Mouse (Mus musculus) liver, embryonic 14.5 days (tissue): ENCODE measurements at regions not wholly inside any gene's neighbourhood (a gene's known extent, or its start where the extent isn't known, plus 50 kb on each side); places are given as distances from the start of the nearest gene placed in this dataset.

Experiments used
- ATAC-seq: fragments of 200-750 bp; cut with Nextera tagmentation; 2 replicates; pipeline ENCODE4 v1.8.0; 2017; ENCODE audit warnings: moderate number of reproducible peaks, mild to moderate bottlenecking, moderate library complexity; ENCODE audit not compliant: insufficient read depth
- DNase-seq, 3 experiments: peaks; one replicate each; pipeline ENCODE4 v3.0.0-alpha.2; 2012 to 2013; ENCODE audit warnings: low read depth in 3 of 3, low spot score in 3 of 3
- H3K27ac ChIP-seq: fragments of 300-500 bp; sonication (generic); 2 replicates; pipeline ENCODE4 v1.5.1; 2014; ENCODE audit warnings: moderate library complexity, mild to moderate bottlenecking, control low read depth, inconsistent platforms
- H3K27me3 ChIP-seq: fragments of 300-500 bp; sonication (generic); 2 replicates; pipeline ENCODE4 v1.6.1; 2014; ENCODE audit warnings: mild to moderate bottlenecking, low read length, moderate library complexity; ENCODE audit not compliant: control insufficient read depth, insufficient read depth
- H3K36me3 ChIP-seq: fragments of 300-500 bp; sonication (generic); replicated peaks from 2 replicates; pipeline ENCODE4 v1.6.1; 2014; ENCODE audit warnings: low read depth; ENCODE audit not compliant: control insufficient read depth, insufficient read depth
- H3K4me1 ChIP-seq, 2 experiments: fragments of 200-500 bp in 1 of 2; fragments of 300-500 bp in 1 of 2; sonication (generic) in 1 of 2; replicated peaks; 2 replicates each; pipeline ENCODE4 v1.6.1; 2012 to 2014; ENCODE audit warnings: antibody characterized with exemption in 1 of 2, inconsistent platforms in 1 of 2, low read length in 1 of 2; ENCODE audit not compliant: control insufficient read depth in 2 of 2, insufficient read depth in 2 of 2
- H3K4me2 ChIP-seq: fragments of 300-500 bp; sonication (generic); 2 replicates; pipeline ENCODE4 v1.6.1; 2014; ENCODE audit warnings: low read depth, mild to moderate bottlenecking, control low read depth, moderate library complexity
- H3K4me3 ChIP-seq, 2 experiments: fragments of 200-500 bp in 1 of 2; fragments of 300-500 bp in 1 of 2; sonication (generic) in 1 of 2; 2 replicates each; pipeline ENCODE4 v1.5.1; 2012 to 2014; ENCODE audit warnings: low read depth in 2 of 2, low read length in 2 of 2, mild to moderate bottlenecking in 2 of 2, control low read depth in 1 of 2, inconsistent platforms in 1 of 2, moderate library complexity in 1 of 2; ENCODE audit not compliant: insufficient read depth in 1 of 2
- H3K9ac ChIP-seq: fragments of 300-500 bp; sonication (generic); replicated peaks from 2 replicates; pipeline ENCODE4 v1.6.1; 2014; ENCODE audit warnings: mild to moderate bottlenecking, control low read depth, moderate library complexity
- H3K9me3 ChIP-seq: fragments of 300-500 bp; sonication (generic); 2 replicates; pipeline ENCODE4 v1.6.1; 2016; ENCODE audit warnings: low read length, mixed read lengths; ENCODE audit not compliant: control insufficient read depth
- CTCF ChIP-seq: IDR thresholded peaks from 2 replicates; pipeline ENCODE4 v1.5.1; 2016; ENCODE audit warnings: antibody characterized with exemption, low read depth, control low read depth
- EP300 ChIP-seq: IDR thresholded peaks from 2 replicates; pipeline ENCODE4 v1.6.1; 2016; ENCODE audit warnings: antibody characterized with exemption, low read depth
- WGBS: fragments of 180-500 bp; shearing (Covaris S2); extraction: QIAGEN DNeasy Blood & Tissue Kit; methylation state at CpG from one replicate; pipeline ENCODE4 v1.1.7; 2014; ENCODE audit not compliant: insufficient replicate concordance; 5-methylcytosine and 5-hydroxymethylcytosine counted together

- no peaks in the 10 kb centered on the region for H3K36me3 ChIP-seq
- ATAC-seq (no peak), DNase-seq (no peak)
- no peaks in the 10 kb centered on the region for H3K4me1 ChIP-seq
- no peak overlapping the region for H3K4me2 ChIP-seq
- H3K9me3 ChIP-seq, result no peaks in the 10 kb centered on the region
- no peak overlapping the region for H3K27ac ChIP-seq
- 57% methylated on average over 2 of the region's 2 CpGs for WGBS
- H3K27me3 ChIP-seq, result no peaks in the 10 kb centered on the region
- no peak overlapping the region for H3K9ac ChIP-seq
- TF ChIP-seq CTCF (no peak), EP300 (no peak)
- H3K4me3 ChIP-seq, result no peak overlapping the region
These were observed 94.0 kb upstream of the Nebl start for GRCm38 (mm10) chr2:17825271-17825670.

GRCm38 (mm10) chr2:17824176-17824575 lies 92.9 kb upstream of the Nebl start:
- H3K4me2 ChIP-seq, result no peak overlapping the region

GRCm38 (mm10) chr2:17822621-17823006 lies 91.3 kb upstream of the Nebl start:
- Histone ChIP-seq H3K36me3 (no peaks in the 10 kb centered on the region), H3K4me3 (no peak overlapping the region), H3K4me2 (no peak overlapping the region), H3K4me1 (no peaks in the 10 kb centered on the region), H3K9me3 (no peaks in the 10 kb centered on the region), H3K9ac (no peak overlapping the region), H3K27me3 (no peaks in the 10 kb centered on the region), H3K27ac (no peak overlapping the region)
- 44% methylated on average over 4 of the region's 4 CpGs for WGBS
- TF ChIP-seq CTCF, result no peak
- TF ChIP-seq EP300, result no peak
- DNase-seq, result no peak
- ATAC-seq, result no peak

More at GRCm38 (mm10) chr2:17824176-17824575, 92.9 kb upstream of the Nebl start:
- no peak overlapping the region for H3K27ac ChIP-seq
- H3K4me1 ChIP-seq, result no peaks in the 10 kb centered on the region
- DNase-seq (no peak), ATAC-seq (no peak)
- no peak overlapping the region for H3K9ac ChIP-seq
- no peaks in the 10 kb centered on the region for H3K36me3 ChIP-seq
- TF ChIP-seq CTCF (no peak), EP300 (no peak)
- no peaks in the 10 kb centered on the region for H3K9me3 ChIP-seq
- no peak overlapping the region for H3K4me3 ChIP-seq
- no peaks in the 10 kb centered on the region for H3K27me3 ChIP-seq
- WGBS, result 64% methylated on average over 5 of the region's 5 CpGs

GRCm38 (mm10) chr2:17821878-17822620 lies 90.8 kb upstream of the Nebl start:
- ATAC-seq, result no peak
- no peak overlapping the region for H3K4me2 ChIP-seq

GRCm38 (mm10) chr2:17811943-17812670 lies 80.8 kb upstream of the Nebl start:
- H3K4me1 ChIP-seq, result no peaks in the 10 kb centered on the region
- H3K27ac ChIP-seq, result no peak overlapping the region
- H3K27me3 ChIP-seq, result no peaks in the 10 kb centered on the region
- no peak overlapping the region for H3K4me2 ChIP-seq
- no peak for TF ChIP-seq CTCF
- TF ChIP-seq EP300, result no peak
- H3K4me3 ChIP-seq, result no peak overlapping the region
- no peaks in the 10 kb centered on the region for H3K9me3 ChIP-seq
- no peaks in the 10 kb centered on the region for H3K36me3 ChIP-seq
- no peak for DNase-seq
- 43% methylated on average over 7 of the region's 7 CpGs for WGBS
- ATAC-seq, result no peak
- no peak overlapping the region for H3K9ac ChIP-seq

More at GRCm38 (mm10) chr2:17821878-17822620, 90.8 kb upstream of the Nebl start:
- Histone ChIP-seq H3K4me1 (no peaks in the 10 kb centered on the region), H3K9ac (no peak overlapping the region), H3K36me3 (no peaks in the 10 kb centered on the region), H3K27ac (no peak overlapping the region), H3K4me3 (no peak overlapping the region), H3K27me3 (no peaks in the 10 kb centered on the region), H3K9me3 (no peaks in the 10 kb centered on the region)
- WGBS, result 76% methylated on average over 13 of the region's 13 CpGs
- no peak for DNase-seq
- TF ChIP-seq CTCF, result no peak
- no peak for TF ChIP-seq EP300
